Mouse (Mus musculus) olfactory bulb, adult 2 months (tissue): ENCODE measurements around the gene Mpst.

Source experiments
- CTCF ChIP-seq: fragments of 200-500 bp; IDR thresholded peaks from 2 replicates; pipeline ENCODE4 v1.5.1; 2012; ENCODE audit warnings: low read depth, mild to moderate bottlenecking, low read length, moderate library complexity; ENCODE audit not compliant: insufficient read depth
- POLR2A ChIP-seq: fragments of 200-500 bp; IDR thresholded peaks from 2 replicates; pipeline ENCODE4 v1.6.1; 2012; ENCODE audit warnings: mild to moderate bottlenecking, low read depth, low read length, moderate library complexity; ENCODE audit not compliant: insufficient read depth

DNA sequence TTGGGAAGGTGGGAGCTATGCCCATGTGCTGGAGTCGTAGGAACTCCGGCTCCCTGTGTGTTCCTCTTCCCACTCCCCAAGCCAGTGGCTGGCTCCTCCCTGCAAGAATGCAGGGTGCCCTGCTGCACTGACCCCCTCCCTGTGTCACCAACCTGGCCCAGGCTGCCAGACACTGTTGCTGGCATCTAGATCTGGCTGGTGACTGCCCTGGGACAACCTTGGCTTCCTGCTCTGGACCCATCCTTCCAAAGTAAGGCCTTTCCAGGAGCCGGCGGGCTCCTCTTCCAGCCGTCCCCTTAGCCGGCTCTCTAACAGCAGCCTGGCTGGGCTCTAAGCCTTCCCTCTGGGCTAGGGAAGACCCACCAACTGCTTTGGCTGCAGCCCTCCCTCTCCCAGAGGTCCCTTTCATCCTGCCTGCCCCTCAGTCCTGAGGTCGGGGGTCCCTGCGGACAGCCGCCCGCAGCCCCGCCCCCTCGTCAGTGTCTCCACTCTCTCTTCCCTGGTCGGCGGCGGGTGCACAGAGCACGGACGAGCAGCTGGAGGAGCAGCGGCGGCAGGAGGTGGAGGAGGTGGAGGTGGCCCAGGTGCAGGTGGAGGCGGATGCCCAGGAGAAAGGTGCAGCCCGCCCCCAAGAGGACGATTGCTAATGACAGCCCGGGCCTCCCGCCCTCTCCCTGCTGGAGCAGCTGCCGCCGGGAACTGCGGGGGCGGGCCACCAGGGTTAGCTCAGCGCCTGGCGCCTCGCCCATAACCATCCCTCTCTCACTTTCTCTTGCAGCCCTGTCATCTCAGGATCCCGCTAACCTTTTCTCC is 30.4 kb downstream of the Mpst start:
- TF ChIP-seq POLR2A (0 out of 2 replicates have a peak, but pooled peaks have one; percentile 17), CTCF (no peak)
